Mouse (Mus musculus) midbrain, embryonic 16.5 days (tissue): ENCODE data around the gene Stard3. TPM values are rescaled to one million over a fixed set of nuclear protein-coding genes. Genes with fewer than 3 reads are reported as not detected.

Experiments
- ATAC-seq: fragments of 200-750 bp; cut with Nextera tagmentation; 2 replicates; pipeline ENCODE4 v1.8.0; 2017; ENCODE audit warnings: moderate TSS enrichment
- H3K27ac ChIP-seq: fragments of 300-500 bp; sonication (generic); 2 replicates; pipeline ENCODE4 v1.5.1; 2014; ENCODE audit warnings: mild to moderate bottlenecking, low read length, mixed read lengths
- H3K27me3 ChIP-seq: fragments of 300-500 bp; sonication (generic); 2 replicates; pipeline ENCODE4 v1.6.1; 2014; ENCODE audit warnings: low read depth, low read length, mixed read lengths; ENCODE audit not compliant: control insufficient read depth, insufficient read depth
- H3K36me3 ChIP-seq: fragments of 300-500 bp; sonication (generic); 2 replicates; pipeline ENCODE4 v1.6.1; 2014; ENCODE audit warnings: mild to moderate bottlenecking, low read length, moderate library complexity, mixed read lengths; ENCODE audit not compliant: control insufficient read depth, insufficient read depth
- H3K4me1 ChIP-seq: fragments of 300-500 bp; sonication (generic); 2 replicates; pipeline ENCODE4 v1.6.1; 2014; ENCODE audit warnings: mild to moderate bottlenecking, low read length, mixed read lengths; ENCODE audit not compliant: control insufficient read depth, insufficient read depth
- H3K4me2 ChIP-seq: fragments of 300-500 bp; sonication (generic); 2 replicates; pipeline ENCODE4 v1.6.1; 2014; ENCODE audit warnings: mild to moderate bottlenecking, low read length, mixed read lengths
- H3K4me3 ChIP-seq: fragments of 300-500 bp; sonication (generic); 2 replicates; pipeline ENCODE4 v1.5.1; 2014; ENCODE audit warnings: low read depth, mild to moderate bottlenecking, low read length, moderate library complexity, mixed read lengths
- H3K9ac ChIP-seq: fragments of 300-500 bp; sonication (generic); 2 replicates; pipeline ENCODE4 v1.6.1; 2014; ENCODE audit warnings: low read depth, low read length, mixed read lengths
- H3K9me3 ChIP-seq: fragments of 300-500 bp; sonication (generic); replicated peaks from 2 replicates; pipeline ENCODE4 v1.6.1; 2014; ENCODE audit warnings: mild to moderate bottlenecking, low read length, mixed read lengths; ENCODE audit not compliant: control insufficient read depth, poor library complexity, severe bottlenecking
- WGBS: fragments of 180-500 bp; shearing (Covaris S2); extraction: QIAGEN DNeasy Blood & Tissue Kit; methylation state at CpG from one replicate; pipeline ENCODE4 v1.1.7; 2014; 5-methylcytosine and 5-hydroxymethylcytosine counted together
- polyA plus RNA-seq: library from polyadenylated mRNA; unstranded; fragments of >200 nt; fragmentation: Nextera tagmentation; extraction: Ambion mirVana; gene quantifications from 2 replicates; pipeline ENCODE4 v1.2.1, GENCODE M21; 2015

The Stard3 gene
- polyA plus RNA-seq, 1 experiment from 2014 or later = 32.9 TPM

GRCm38 (mm10) chr11:98409341-98409822 is 51.2 kb downstream of the Stard3 start:
- Histone ChIP-seq H3K27ac (no peak overlapping the region), H3K9ac (no peak overlapping the region), H3K9me3 (no peaks in the 10 kb centered on the region), H3K27me3 (peaks cover 25% of the 10 kb centered on the region), H3K4me3 (no peak overlapping the region), H3K4me2 (peak overlapping the region; percentile 12; the same call in 1 of the 2 replicates), H3K4me1 (peaks cover 20% of the 10 kb centered on the region), H3K36me3 (no peaks in the 10 kb centered on the region)
- 0 out of 2 replicates have a peak, but pooled peaks have one; percentile 56 for ATAC-seq
- WGBS = 1% methylated on average over 9 of the region's 10 CpGs

- H3K4me2 ChIP-seq = peak within 1 kb of the TSS; percentile 96
- H3K36me3 ChIP-seq = no peaks in the 10 kb centered on the region
- under 1% methylated on average over 44 of the region's 49 CpGs for WGBS
- peak; percentile 61 for ATAC-seq
- H3K4me3 ChIP-seq = peak within 1 kb of the TSS; percentile 55
- no peaks in the 10 kb centered on the region for H3K9me3 ChIP-seq
- H3K4me1 ChIP-seq = peaks cover 20% of the 10 kb centered on the region
- peaks cover 25% of the 10 kb centered on the region for H3K27me3 ChIP-seq
- peak within 1 kb of the TSS; percentile 68 for H3K27ac ChIP-seq
- peak within 1 kb of the TSS; percentile 64 for H3K9ac ChIP-seq
These were observed 54.2 kb downstream of the Stard3 start, which contains the start of gene Erbb2 for GRCm38 (mm10) chr11:98412273-98412796. TSS of gene Erbb2 (plus strand) at chr11:98412470.

GRCm38 (mm10) chr11:98412797-98413301 is 54.7 kb downstream of the Stard3 start:
- ATAC-seq = 0 out of 2 replicates have a peak, but pooled peaks have one; percentile 59

GRCm38 (mm10) chr11:98413731-98414130 is 55.6 kb downstream of the Stard3 start:
- 39% methylated on average over 7 of the region's 7 CpGs for WGBS
- Histone ChIP-seq H3K4me3 (0 out of 2 replicates have a peak overlapping the region, but pooled peaks have one; percentile 55), H3K27me3 (peaks cover 25% of the 10 kb centered on the region), H3K4me2 (peak overlapping the region; percentile 96), H3K9me3 (no peaks in the 10 kb centered on the region), H3K27ac (no peak overlapping the region), H3K9ac (no peak overlapping the region), H3K4me1 (peaks cover 20% of the 10 kb centered on the region), H3K36me3 (no peaks in the 10 kb centered on the region)
- ATAC-seq = no peak

More at GRCm38 (mm10) chr11:98412797-98413301, 54.7 kb downstream of the Stard3 start:
- under 1% methylated on average over 40 of the region's 40 CpGs for WGBS
- peak overlapping the region; percentile 64 for H3K9ac ChIP-seq
- H3K27ac ChIP-seq = peak overlapping the region; percentile 68
- no peaks in the 10 kb centered on the region for H3K36me3 ChIP-seq
- H3K4me2 ChIP-seq = peak overlapping the region; percentile 96
- H3K27me3 ChIP-seq = peaks cover 25% of the 10 kb centered on the region
- H3K4me1 ChIP-seq = peaks cover 20% of the 10 kb centered on the region
- peak overlapping the region; percentile 55 for H3K4me3 ChIP-seq
- H3K9me3 ChIP-seq = no peaks in the 10 kb centered on the region

- Histone ChIP-seq H3K27me3 (peaks cover 25% of the 10 kb centered on the region), H3K4me3 (no peak overlapping the region), H3K27ac (no peak overlapping the region), H3K36me3 (no peaks in the 10 kb centered on the region), H3K4me1 (peaks cover 20% of the 10 kb centered on the region), H3K9ac (no peak overlapping the region), H3K9me3 (no peaks in the 10 kb centered on the region), H3K4me2 (no peak overlapping the region)
- 22% methylated on average over 2 of the region's 2 CpGs for WGBS
- ATAC-seq = no peak
These were observed 56.0 kb downstream of the Stard3 start for GRCm38 (mm10) chr11:98414162-98414561.

- Histone ChIP-seq H3K4me3 (no peak overlapping the region), H3K4me2 (no peak overlapping the region), H3K9me3 (no peaks in the 10 kb centered on the region), H3K4me1 (peaks cover 14% of the 10 kb centered on the region), H3K36me3 (no peaks in the 10 kb centered on the region), H3K27me3 (peaks cover 14% of the 10 kb centered on the region), H3K9ac (no peak overlapping the region), H3K27ac (no peak overlapping the region)
- no peak for ATAC-seq
- WGBS = 100% methylated on average over 1 of the region's 1 CpGs
These were observed 58.9 kb downstream of the Stard3 start for GRCm38 (mm10) chr11:98417074-98417473.

GRCm38 (mm10) chr11:98418273-98418672 is 60.1 kb downstream of the Stard3 start:
- WGBS = 83% methylated on average over 5 of the region's 6 CpGs
- no peak overlapping the region for H3K9ac ChIP-seq
- H3K4me3 ChIP-seq = no peak overlapping the region
- H3K27me3 ChIP-seq = peaks cover 8% of the 10 kb centered on the region
- no peaks in the 10 kb centered on the region for H3K9me3 ChIP-seq
- no peak overlapping the region for H3K4me2 ChIP-seq
- no peak for ATAC-seq
- no peak overlapping the region for H3K27ac ChIP-seq
- H3K4me1 ChIP-seq = 0 out of 2 replicates have a peak, but pooled peaks cover 4% of the 10 kb centered on the region
- H3K36me3 ChIP-seq = no peaks in the 10 kb centered on the region

- H3K4me3 ChIP-seq = no peak overlapping the region
- H3K9ac ChIP-seq = no peak overlapping the region
- no peaks in the 10 kb centered on the region for H3K36me3 ChIP-seq
- H3K27ac ChIP-seq = no peak overlapping the region
- ATAC-seq = no peak
- 86% methylated on average over 10 of the region's 10 CpGs for WGBS
- no peak overlapping the region for H3K4me2 ChIP-seq
- H3K27me3 ChIP-seq = peaks cover 2% of the 10 kb centered on the region; the same call in 1 of the 2 replicates
- no peaks in the 10 kb centered on the region for H3K4me1 ChIP-seq
- H3K9me3 ChIP-seq = no peaks in the 10 kb centered on the region
These were observed 60.9 kb downstream of the Stard3 start for GRCm38 (mm10) chr11:98418939-98419547.

GRCm38 (mm10) chr11:98426592-98426991 is 68.4 kb downstream of the Stard3 start:
- no peak overlapping the region for H3K4me2 ChIP-seq
- H3K9me3 ChIP-seq = no peaks in the 10 kb centered on the region
- H3K4me3 ChIP-seq = no peak overlapping the region
- H3K36me3 ChIP-seq = no peaks in the 10 kb centered on the region
- WGBS = 94% methylated on average over 7 of the region's 7 CpGs
- H3K27me3 ChIP-seq = no peaks in the 10 kb centered on the region
- ATAC-seq = no peak
- H3K9ac ChIP-seq = no peak overlapping the region
- H3K4me1 ChIP-seq = no peaks in the 10 kb centered on the region
- H3K27ac ChIP-seq = no peak overlapping the region
